ENCODE assay signal across 14 mouse cellular contexts in genomic region chr2:51844831-51845230, GRCm38 (mm10).
DNase-seq lines count a peak whose midpoint lies in the region; ATAC-seq lines count a peak whose summit lies in the region.
"Had no signal": no experiment of that assay in that cellular context is flagged by ENCODE, and none has a peak within 500 bp of the region (broad histone marks: within the 10 kb centered on the region; RNA-seq: fewer than 3 reads in every experiment).

No protein-coding gene starts in this region.

- H3K4me2 ChIP-seq in embryonic facial prominence, embryonic 11.5 days (ENCODE audit: low read depth, low read length): no peak overlapping the region
- H3K4me2 ChIP-seq in limb, embryonic 12.5 days: no peak overlapping the region
- H3K4me2 ChIP-seq: hindbrain, embryonic 14.5 days; liver, embryonic 15.5 days had no signal

- intact Hi-C loops in gastrocnemius, postnatal 14 days (cut with DNase I; ENCODE audit: low total_unique reads): no loop called here

- no peak overlapping the region for H3K4me3 ChIP-seq in heart, embryonic 10.5 days
- H3K4me3 ChIP-seq in embryonic facial prominence, embryonic 11.5 days (ENCODE audit: low read depth, low read length): no peak overlapping the region
- H3K4me3 ChIP-seq in limb, embryonic 12.5 days (replicated peaks): no peak overlapping the region
- H3K4me3 ChIP-seq: liver, embryonic 15.5 days had no signal

- H3K9ac ChIP-seq in embryonic facial prominence, embryonic 11.5 days (replicated peaks; ENCODE audit: low read length): no peak overlapping the region
- no peak overlapping the region for H3K9ac ChIP-seq in limb, embryonic 12.5 days (replicated peaks)
- H3K9ac ChIP-seq: hindbrain, embryonic 14.5 days; liver, embryonic 15.5 days had no signal

- H3K27ac ChIP-seq in heart, embryonic 10.5 days: no peak overlapping the region
- H3K27ac ChIP-seq in embryonic facial prominence, embryonic 11.5 days (replicated peaks; ENCODE audit: low read depth, low read length): peak overlapping the region; percentile 41; the same call in 1 of the 2 replicates
- peak overlapping the region; percentile 50 for H3K27ac ChIP-seq in limb, embryonic 12.5 days
- H3K27ac ChIP-seq: hindbrain, embryonic 14.5 days; kidney, postnatal 0 days; liver, embryonic 15.5 days had no signal

- no peaks in the 10 kb centered on the region for H3K36me3 ChIP-seq in heart, embryonic 10.5 days
- no peaks in the 10 kb centered on the region for H3K36me3 ChIP-seq in embryonic facial prominence, embryonic 11.5 days (replicated peaks; ENCODE audit: control insufficient read depth, insufficient read depth, low read depth, low read length)
- no peaks in the 10 kb centered on the region for H3K36me3 ChIP-seq in limb, embryonic 12.5 days
- H3K36me3 ChIP-seq: liver, embryonic 15.5 days had no signal

- 72% methylated on average over 8 of the region's 8 CpGs for WGBS in heart, embryonic 10.5 days
- WGBS in embryonic facial prominence, embryonic 11.5 days: 30% methylated on average over 8 of the region's 8 CpGs
- 18% methylated on average over 8 of the region's 8 CpGs for WGBS in limb, embryonic 12.5 days

- no peak; the same call in 1 of the 2 replicates for ATAC-seq in embryonic facial prominence, embryonic 11.5 days (replicated peaks; ENCODE audit: insufficient number of reproducible peaks, low FRiP score, low TSS enrichment, low read depth)
- ATAC-seq in limb, embryonic 12.5 days (ENCODE audit: insufficient number of reproducible peaks, insufficient read depth, low FRiP score, low TSS enrichment, low read depth): no peak
- ATAC-seq in megakaryocyte progenitor cell, adult 5-6 weeks (replicated peaks; ENCODE audit: poor library complexity): no peak

- no peaks in the 10 kb centered on the region for H3K27me3 ChIP-seq in heart, embryonic 10.5 days (ENCODE audit: insufficient read depth, poor library complexity, severe bottlenecking)
- H3K27me3 ChIP-seq in embryonic facial prominence, embryonic 11.5 days (ENCODE audit: control insufficient read depth, insufficient read depth, low read length): no peaks in the 10 kb centered on the region
- H3K27me3 ChIP-seq in limb, embryonic 12.5 days: no peaks in the 10 kb centered on the region
- H3K27me3 ChIP-seq: liver, embryonic 15.5 days had no signal

- DNase-seq in heart, adult 8-10 months (ENCODE audit: low spot score): peak; percentile 35
- no peak for DNase-seq in heart, embryonic 10.5 days (ENCODE audit: low spot score)
- peak; percentile 70 for DNase-seq in embryonic facial prominence, embryonic 11.5 days (ENCODE audit: low spot score)
- peak; percentile 9 for DNase-seq in gastrocnemius, postnatal 14 days
- DNase-seq in ovary, postnatal 14 days (ENCODE audit: low spot score): no peak
- DNase-seq in urinary bladder, adult 2 months (ENCODE audit: low spot score): no peak
- DNase-seq: cerebellum, adult 9-11 months; lung, postnatal 36 days; thymus, adult 18-20 months had no signal

- H3K9me3 ChIP-seq in heart, embryonic 10.5 days: no peaks in the 10 kb centered on the region
- H3K9me3 ChIP-seq in embryonic facial prominence, embryonic 11.5 days (replicated peaks; ENCODE audit: control insufficient read depth, low read length): no peaks in the 10 kb centered on the region
- no peaks in the 10 kb centered on the region for H3K9me3 ChIP-seq in limb, embryonic 12.5 days
- H3K9me3 ChIP-seq: liver, embryonic 15.5 days had no signal

- no peaks in the 10 kb centered on the region for H3K4me1 ChIP-seq in heart, embryonic 10.5 days
- no peaks in the 10 kb centered on the region for H3K4me1 ChIP-seq in embryonic facial prominence, embryonic 11.5 days (ENCODE audit: control insufficient read depth, insufficient read depth, low read length)
- peaks cover 39% of the 10 kb centered on the region for H3K4me1 ChIP-seq in limb, embryonic 12.5 days (replicated peaks)
- H3K4me1 ChIP-seq: liver, embryonic 15.5 days had no signal

Comparison
In these comparisons a context has a peak if more than half of its experiments do, and no peak if none do; other contexts are left out.
1. DNase-seq: peak in heart, adult 8-10 months (single experiment), embryonic facial prominence, embryonic 11.5 days (single experiment) and gastrocnemius, postnatal 14 days (single experiment); none in heart, embryonic 10.5 days (single experiment), ovary, postnatal 14 days (single experiment) and urinary bladder, adult 2 months (single experiment).